Mouse (Mus musculus) limb, embryonic 14.5 days (tissue): ENCODE results near the gene Pdia2. TPM values are rescaled to one million over a fixed set of nuclear protein-coding genes. Genes with fewer than 3 reads are reported as not detected.

ENCODE experiments used
- ATAC-seq: fragments of 200-750 bp; cut with Nextera tagmentation; 2 replicates; pipeline ENCODE4 v1.8.0; 2017; ENCODE audit warnings: low read depth, moderate number of reproducible peaks, moderate TSS enrichment; ENCODE audit not compliant: low FRiP score
- DNase-seq: peaks from one replicate; pipeline ENCODE4 v3.0.0-alpha.2; 2015; ENCODE audit warnings: low spot score
- H3K27ac ChIP-seq: fragments of 300-500 bp; sonication (generic); replicated peaks from 2 replicates; pipeline ENCODE4 v1.5.1; 2014; ENCODE audit warnings: low read depth, mild to moderate bottlenecking, low read length, moderate library complexity, mixed read lengths
- H3K27me3 ChIP-seq: fragments of 300-500 bp; sonication (generic); 2 replicates; pipeline ENCODE4 v1.6.1; 2014; ENCODE audit warnings: low read length, mixed read lengths; ENCODE audit not compliant: control insufficient read depth, insufficient read depth
- H3K36me3 ChIP-seq: fragments of 300-500 bp; sonication (generic); 2 replicates; pipeline ENCODE4 v1.6.1; 2014; ENCODE audit warnings: mild to moderate bottlenecking, low read length, moderate library complexity, mixed read lengths; ENCODE audit not compliant: control insufficient read depth, insufficient read depth
- H3K4me1 ChIP-seq: fragments of 300-500 bp; sonication (generic); 2 replicates; pipeline ENCODE4 v1.6.1; 2014; ENCODE audit warnings: antibody characterized with exemption, low read length, mixed read lengths; ENCODE audit not compliant: control insufficient read depth, insufficient read depth
- H3K4me2 ChIP-seq: fragments of 300-500 bp; sonication (generic); replicated peaks from 2 replicates; pipeline ENCODE4 v1.6.1; 2014; ENCODE audit warnings: low read depth, mild to moderate bottlenecking, low read length, moderate library complexity; ENCODE audit not compliant: severe bottlenecking
- H3K4me3 ChIP-seq: fragments of 300-500 bp; sonication (generic); replicated peaks from 2 replicates; pipeline ENCODE4 v1.5.1; 2014; ENCODE audit warnings: low read length
- H3K9ac ChIP-seq: fragments of 300-500 bp; sonication (generic); 2 replicates; pipeline ENCODE4 v1.6.1; 2014; ENCODE audit warnings: mild to moderate bottlenecking, low read depth, low read length, moderate library complexity; ENCODE audit not compliant: severe bottlenecking
- H3K9me3 ChIP-seq: fragments of 300-500 bp; sonication (generic); 2 replicates; pipeline ENCODE4 v1.6.1; 2016; ENCODE audit warnings: low read length; ENCODE audit not compliant: control insufficient read depth
- POLR2A ChIP-seq: fragments of 200-500 bp; IDR thresholded peaks from 2 replicates; pipeline ENCODE4 v1.8.0; 2012; ENCODE audit warnings: inconsistent platforms, mild to moderate bottlenecking, moderate library complexity, borderline replicate concordance; ENCODE audit not compliant: insufficient read depth, insufficient read length; ENCODE audit errors: extremely low read depth
- WGBS: fragments of 180-500 bp; shearing (Covaris S2); extraction: QIAGEN DNeasy Blood & Tissue Kit; methylation state at CpG from one replicate; pipeline ENCODE4 v1.1.7; 2014; 5-methylcytosine and 5-hydroxymethylcytosine counted together
- polyA plus RNA-seq, 2 experiments: library from polyadenylated mRNA; depleted of rRNA in 1 of 2; stranded (reverse) in 1 of 2; unstranded in 1 of 2; fragments of >200 nt; fragmentation: Nextera tagmentation in 1 of 2; extraction: Ambion mirVana in 1 of 2; gene quantifications; 2 replicates each; pipeline versions ENCODE4 v1.2.1 to v1.2.3; 2012 to 2014

Pdia2 gene
- polyA plus RNA-seq, 2 experiments, result 0.33 to 0.34 TPM

DNA sequence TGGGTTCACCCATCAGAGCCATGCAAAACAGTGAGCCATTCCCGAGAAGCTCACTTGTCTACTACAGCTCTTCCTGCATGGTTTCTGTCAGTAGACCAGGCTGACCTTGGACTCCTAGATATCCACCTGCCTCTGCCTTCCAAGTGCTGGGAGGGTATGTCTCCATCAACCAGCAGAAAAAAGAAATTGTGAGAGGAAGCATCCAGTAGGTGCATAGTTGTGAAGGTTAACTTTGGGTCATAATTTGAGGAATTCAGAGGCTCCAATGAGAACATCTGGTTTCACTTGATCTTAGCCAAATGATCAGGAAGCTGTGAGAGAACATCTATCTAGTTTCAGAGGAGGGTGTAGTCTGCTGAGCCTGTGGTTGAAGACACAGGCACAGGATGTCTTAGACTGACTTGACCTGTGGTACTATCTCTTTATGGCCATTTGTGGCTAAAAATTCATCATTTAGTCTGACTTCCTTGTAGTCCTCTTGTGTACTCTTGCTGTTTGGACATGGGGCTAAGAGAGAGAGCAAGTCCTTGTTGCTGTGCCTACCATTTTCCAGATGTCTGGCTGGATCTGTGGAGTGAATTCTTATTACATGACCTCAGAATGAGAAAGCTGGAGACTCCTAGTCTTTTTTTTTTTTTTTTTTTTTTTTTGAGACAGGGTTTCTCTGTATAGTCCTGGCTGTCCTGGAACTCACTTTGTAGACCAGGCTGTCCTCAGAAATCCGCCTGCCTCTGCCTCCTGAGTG is 46.8 kb downstream of the Pdia2 start:
- ATAC-seq, result no peak
- Histone ChIP-seq H3K27me3 (no peaks in the 10 kb centered on the region), H3K4me1 (no peaks in the 10 kb centered on the region), H3K27ac (no peak overlapping the region), H3K36me3 (peaks cover 66% of the 10 kb centered on the region), H3K4me2 (no peak overlapping the region), H3K9me3 (no peaks in the 10 kb centered on the region), H3K9ac (no peak overlapping the region), H3K4me3 (no peak overlapping the region)
- no peak for DNase-seq
- TF ChIP-seq POLR2A, result no peak
- 95% methylated on average over 2 of the region's 2 CpGs for WGBS

DNA sequence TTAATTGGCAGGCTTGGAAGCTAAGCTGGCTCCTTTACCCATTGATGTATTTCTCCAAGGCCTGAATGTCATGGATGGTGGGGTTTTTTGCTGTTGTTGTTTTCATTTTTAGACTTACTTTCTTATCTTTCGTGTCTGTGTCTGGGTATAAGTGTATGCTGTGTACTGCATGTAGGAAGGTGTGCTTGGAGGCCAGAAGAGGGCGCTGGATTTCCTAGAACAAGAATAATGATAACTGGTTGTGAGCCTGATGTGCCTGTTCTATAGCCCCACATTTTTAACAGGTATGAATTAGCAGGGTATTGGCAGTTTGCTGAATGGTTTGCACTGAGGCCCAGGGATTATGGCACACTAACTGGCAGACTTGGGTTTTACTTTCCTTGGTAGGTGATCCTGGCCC is 49.8 kb downstream of the Pdia2 start:
- WGBS, result 78% methylated on average over 2 of the region's 2 CpGs

More for the DNA sequence above, 49.8 kb downstream of the Pdia2 start:
- ATAC-seq (no peak), DNase-seq (no peak)
- Histone ChIP-seq H3K9me3 (no peaks in the 10 kb centered on the region), H3K27me3 (no peaks in the 10 kb centered on the region), H3K9ac (no peak overlapping the region), H3K4me1 (no peaks in the 10 kb centered on the region), H3K4me3 (no peak overlapping the region), H3K36me3 (peaks cover 75% of the 10 kb centered on the region), H3K4me2 (no peak overlapping the region), H3K27ac (no peak overlapping the region)
- TF ChIP-seq POLR2A, result no peak

Other genes starting within 250 kb of the Pdia2 start
- gene A930017K11Rik, start 246.5 kb downstream of the Pdia2 start, polyA plus RNA-seq (2012; rRNA removed), result 0.25 and 0.26 TPM in 2 replicates
- 0.23 and 0.35 TPM in 2 replicates for gene A930017K11Rik, start 246.5 kb downstream of the Pdia2 start, polyA plus RNA-seq (2014; fragmentation: Nextera tagmentation; extraction: Ambion mirVana)
- gene Capn15, start 213.3 kb downstream of the Pdia2 start, polyA plus RNA-seq (2012; rRNA removed), result 50.1 and 70.4 TPM in 2 replicates
- gene Capn15, start 213.3 kb downstream of the Pdia2 start, polyA plus RNA-seq (2014; fragmentation: Nextera tagmentation; extraction: Ambion mirVana), result 31.0 and 31.2 TPM in 2 replicates
- gene Rab11fip3, start 129.5 kb downstream of the Pdia2 start, polyA plus RNA-seq (2012; rRNA removed), result 39.0 and 47.9 TPM in 2 replicates
- 17.8 and 18.0 TPM in 2 replicates for gene Rab11fip3, start 129.5 kb downstream of the Pdia2 start, polyA plus RNA-seq (2014; fragmentation: Nextera tagmentation; extraction: Ambion mirVana)
- 32.5 and 34.7 TPM in 2 replicates for gene Decr2, start 108.8 kb downstream of the Pdia2 start, polyA plus RNA-seq (2012; rRNA removed)
- gene Decr2, start 108.8 kb downstream of the Pdia2 start, polyA plus RNA-seq (2014; fragmentation: Nextera tagmentation; extraction: Ambion mirVana), result 19.0 and 23.3 TPM in 2 replicates
- gene Nme4, start 103.5 kb downstream of the Pdia2 start, polyA plus RNA-seq (2012; rRNA removed), result 133 and 176 TPM in 2 replicates
- gene Nme4, start 103.5 kb downstream of the Pdia2 start, polyA plus RNA-seq (2014; fragmentation: Nextera tagmentation; extraction: Ambion mirVana), result 104 and 106 TPM in 2 replicates
- gene Tmem8, start 85.8 kb downstream of the Pdia2 start, polyA plus RNA-seq (2012; rRNA removed), result 4.3 and 6.5 TPM in 2 replicates
- gene Tmem8, start 85.8 kb downstream of the Pdia2 start, polyA plus RNA-seq (2014; fragmentation: Nextera tagmentation; extraction: Ambion mirVana), result 1.1 and 1.2 TPM in 2 replicates
- 96.1 and 98.9 TPM in 2 replicates for gene Mrpl28, start 75.6 kb downstream of the Pdia2 start, polyA plus RNA-seq (2012; rRNA removed)
- gene Mrpl28, start 75.6 kb downstream of the Pdia2 start, polyA plus RNA-seq (2014; fragmentation: Nextera tagmentation; extraction: Ambion mirVana), result 179 and 182 TPM in 2 replicates
- gene Axin1, start 60.4 kb downstream of the Pdia2 start, polyA plus RNA-seq (2012; rRNA removed), result 35.0 and 36.1 TPM in 2 replicates
- gene Axin1, start 60.4 kb downstream of the Pdia2 start, polyA plus RNA-seq (2014; fragmentation: Nextera tagmentation; extraction: Ambion mirVana), result 22.3 and 27.7 TPM in 2 replicates
- gene Rgs11, start 3.9 kb upstream of the Pdia2 start, polyA plus RNA-seq (2012; rRNA removed), result 13.9 and 17.0 TPM in 2 replicates
- 5.3 and 8.4 TPM in 2 replicates for gene Rgs11, start 3.9 kb upstream of the Pdia2 start, polyA plus RNA-seq (2014; fragmentation: Nextera tagmentation; extraction: Ambion mirVana)
- 7.0 and 8.3 TPM in 2 replicates for gene Arhgdig, start 8.7 kb upstream of the Pdia2 start, polyA plus RNA-seq (2012; rRNA removed)
- gene Arhgdig, start 8.7 kb upstream of the Pdia2 start, polyA plus RNA-seq (2014; fragmentation: Nextera tagmentation; extraction: Ambion mirVana), result 10.0 and 11.6 TPM in 2 replicates
- 39.2 and 49.6 TPM in 2 replicates for gene Fam234a, start 45.2 kb upstream of the Pdia2 start, polyA plus RNA-seq (2012; rRNA removed)
- 44.8 and 46.2 TPM in 2 replicates for gene Fam234a, start 45.2 kb upstream of the Pdia2 start, polyA plus RNA-seq (2014; fragmentation: Nextera tagmentation; extraction: Ambion mirVana)
- gene Luc7l, start 53.8 kb upstream of the Pdia2 start, polyA plus RNA-seq (2012; rRNA removed), result 126 and 129 TPM in 2 replicates
- gene Luc7l, start 53.8 kb upstream of the Pdia2 start, polyA plus RNA-seq (2014; fragmentation: Nextera tagmentation; extraction: Ambion mirVana), result 101 and 113 TPM in 2 replicates
- 4.1 and 5.7 TPM in 2 replicates for gene Neurl1b, start 215.7 kb upstream of the Pdia2 start, polyA plus RNA-seq (2012; rRNA removed)
- gene Neurl1b, start 215.7 kb upstream of the Pdia2 start, polyA plus RNA-seq (2014; fragmentation: Nextera tagmentation; extraction: Ambion mirVana), result 0.68 and 0.85 TPM in 2 replicates